Mouse (Mus musculus) T-helper 17 cell (primary cell): ENCODE results near the gene Rpl5.
"Not testable (repeated sequence)": the region's sequence is repeated elsewhere in the genome, so short reads cannot be mapped to it uniquely, and the experiment has no call there.

Experiments used
- in situ Hi-C, 2 experiments: fragments of 300-600 bp; cut with MboI, MseI; formaldehyde crosslinking; loops; 1 replicate in 1 of 2; 2 replicates in 1 of 2; pipeline ENCODE4 v1.15.1; 2025; ENCODE audit warnings: high pct_unique_total_duplicates in 2 of 2

The Rpl5 gene

GRCm38 (mm10) chr5:107900206-107901013 is at the start of gene Rpl5:
Gene Rpl5 (plus strand): TSS chr5:107900502.
- in situ Hi-C loops, result no loop called here

GRCm38 (mm10) chr5:107853807-107854206 is 46.5 kb upstream of the Rpl5 start:
- in situ Hi-C loops, result loop anchor here in 1 of 2 experiments (5.0 to 25.0 kb wide), 2 partner anchors 57 to 1417 kb away; no protein-coding TSS in a partner anchor

GRCm38 (mm10) chr5:107854556-107854955 is 45.7 kb upstream of the Rpl5 start:
- in situ Hi-C loops, result loop anchor here in 1 of 2 experiments (5.0 to 25.0 kb wide), 2 partner anchors 57 to 1417 kb away; no protein-coding TSS in a partner anchor

- in situ Hi-C loops, result loop anchor here in 1 of 2 experiments (25.0 kb wide), 1 partner anchor 1418 kb away; no protein-coding TSS in a partner anchor
Observed at GRCm38 (mm10) chr5:107855546-107855945, 44.8 kb upstream of the Rpl5 start.

GRCm38 (mm10) chr5:107858963-107859362 is 41.3 kb upstream of the Rpl5 start:
- in situ Hi-C loops, result loop anchor here in 1 of 2 experiments (25.0 kb wide), 1 partner anchor 1422 kb away; no protein-coding TSS in a partner anchor

- in situ Hi-C loops, result loop anchor here (5.0 to 25.0 kb wide), 3 partner anchors 82 to 1427 kb away; no protein-coding TSS in a partner anchor
Observed at GRCm38 (mm10) chr5:107863971-107864370, 36.3 kb upstream of the Rpl5 start.

- in situ Hi-C loops, result loop anchor here in 1 of 2 experiments (25.0 kb wide), 1 partner anchor 1429 kb away; no protein-coding TSS in a partner anchor
Observed at GRCm38 (mm10) chr5:107866127-107867126, 33.9 kb upstream of the Rpl5 start.

GRCm38 (mm10) chr5:107867970-107868904 is 32.1 kb upstream of the Rpl5 start:
- in situ Hi-C loops, result loop anchor here in 1 of 2 experiments (25.0 kb wide), 1 partner anchor 1431 kb away; no protein-coding TSS in a partner anchor

- in situ Hi-C loops, result loop anchor here in 1 of 2 experiments (25.0 kb wide), 1 partner anchor 1432 kb away; no protein-coding TSS in a partner anchor
Observed at GRCm38 (mm10) chr5:107868905-107869424, 31.3 kb upstream of the Rpl5 start.

- in situ Hi-C loops, result loop anchor here in 1 of 2 experiments (25.0 kb wide), 1 partner anchor 1432 kb away; no protein-coding TSS in a partner anchor
Observed at GRCm38 (mm10) chr5:107869701-107870100, 30.6 kb upstream of the Rpl5 start.

GRCm38 (mm10) chr5:107873330-107873729 is 27.0 kb upstream of the Rpl5 start:
- in situ Hi-C loops, result loop anchor here in 1 of 2 experiments (25.0 kb wide), 1 partner anchor 1436 kb away; no protein-coding TSS in a partner anchor

- in situ Hi-C loops, result loop anchor here in 1 of 2 experiments (25.0 kb wide), 1 partner anchor 1437 kb away; no protein-coding TSS in a partner anchor
Observed at GRCm38 (mm10) chr5:107873886-107874302, 26.4 kb upstream of the Rpl5 start.

GRCm38 (mm10) chr5:107874561-107875260 is 25.6 kb upstream of the Rpl5 start, which contains the start of gene Evi5:
Gene Evi5 (minus strand): TSS chr5:107875107.
- in situ Hi-C loops, result loop anchor here (5.0 to 25.0 kb wide), 3 partner anchors 32 to 1437 kb away; no protein-coding TSS in a partner anchor

- in situ Hi-C loops, result loop anchor here (5.0 kb wide), 2 partner anchors 33 to 268 kb away; no protein-coding TSS in a partner anchor
Observed at GRCm38 (mm10) chr5:107875261-107875611, 25.1 kb upstream of the Rpl5 start.

- in situ Hi-C loops, result loop anchor here (5.0 kb wide), 2 partner anchors 35 to 270 kb away; no protein-coding TSS in a partner anchor
Observed at GRCm38 (mm10) chr5:107877053-107877452, 23.2 kb upstream of the Rpl5 start.

GRCm38 (mm10) chr5:107880710-107881109 is 19.6 kb upstream of the Rpl5 start:
- in situ Hi-C loops, result no loop called here

- in situ Hi-C loops, result no loop called here
Observed at GRCm38 (mm10) chr5:107889994-107890888, 10.1 kb upstream of the Rpl5 start.

- in situ Hi-C loops, result not testable (repeated sequence)
Observed at GRCm38 (mm10) chr5:107891515-107891914, 8.8 kb upstream of the Rpl5 start.
